Mouse (Mus musculus) ovary, postnatal 10 days (tissue): Measurements from ENCODE around the gene Uvrag.

Source experiments
- DNase-seq: peaks from one replicate; pipeline ENCODE4 v3.0.0; 2022; ENCODE audit warnings: low spot score

The Uvrag gene

DNA sequence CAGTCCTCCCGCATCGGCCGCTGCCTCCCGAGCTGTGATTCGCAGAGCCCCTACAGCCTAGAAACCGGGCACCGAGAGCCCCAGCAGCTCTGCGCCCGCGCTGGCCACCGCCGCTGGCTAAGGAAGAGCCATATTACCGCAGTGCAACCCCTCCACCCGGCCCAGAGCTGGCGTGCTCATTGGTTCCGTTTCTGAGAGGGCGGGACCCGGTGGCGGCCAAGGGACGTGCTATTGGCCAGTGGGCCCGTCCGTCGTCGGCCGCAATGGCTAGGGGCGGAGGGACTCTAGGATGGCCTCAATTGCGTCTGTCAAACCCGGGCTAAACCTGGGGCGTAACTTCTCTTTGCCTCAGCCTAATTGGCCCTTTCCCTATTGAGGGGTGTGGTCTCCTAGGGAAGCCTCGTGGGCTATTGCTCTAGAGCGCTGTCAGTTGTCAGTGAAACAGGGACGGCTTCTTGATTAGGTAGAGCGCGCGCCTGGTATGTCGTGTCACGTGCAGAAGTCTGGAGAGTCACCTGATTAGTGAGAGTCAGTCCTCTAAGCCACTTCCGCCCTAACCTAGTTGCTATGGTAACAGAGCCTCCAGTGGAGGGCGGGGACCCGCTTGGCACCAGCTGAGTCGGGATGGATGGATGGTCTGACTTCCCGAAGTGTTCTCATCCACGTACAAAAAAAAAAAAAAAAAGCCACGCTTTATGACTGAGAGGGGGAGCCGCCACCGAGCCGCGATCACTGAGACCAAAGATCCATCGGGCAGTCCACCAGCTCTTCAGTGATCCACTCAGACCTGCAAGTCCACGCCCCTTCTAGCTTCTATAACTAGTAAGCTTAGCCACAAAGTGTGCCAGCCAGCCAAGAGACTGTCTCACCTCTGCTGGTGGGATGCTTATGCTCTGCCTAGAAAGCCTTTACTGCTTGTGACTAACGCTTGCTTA is at the start of gene Uvrag:
Gene Uvrag, minus strand, starts transcription at position 158 of the 935 bp plus-strand sequence.
- peak; percentile 98 for DNase-seq

DNA sequence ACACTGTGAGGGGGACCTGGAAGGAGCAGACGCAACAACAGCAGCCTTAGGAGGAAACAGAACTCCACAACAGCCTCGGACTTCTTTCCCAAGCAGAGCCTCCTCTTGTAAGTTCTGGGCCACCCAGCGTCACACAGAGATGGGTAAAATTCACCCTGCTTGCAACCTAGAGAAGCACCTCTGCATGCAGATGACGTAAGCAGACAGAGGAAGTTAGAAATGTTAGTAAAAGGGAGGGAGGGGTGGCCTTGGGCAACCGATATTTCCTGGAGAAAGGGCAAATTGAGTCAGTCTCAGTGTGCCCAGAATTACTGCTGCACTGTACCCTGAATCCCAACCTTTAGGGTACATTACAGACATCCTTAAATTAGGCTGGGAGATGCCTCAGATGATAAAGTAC is 48.9 kb upstream of the Uvrag start:
- DNase-seq, result no peak

DNA sequence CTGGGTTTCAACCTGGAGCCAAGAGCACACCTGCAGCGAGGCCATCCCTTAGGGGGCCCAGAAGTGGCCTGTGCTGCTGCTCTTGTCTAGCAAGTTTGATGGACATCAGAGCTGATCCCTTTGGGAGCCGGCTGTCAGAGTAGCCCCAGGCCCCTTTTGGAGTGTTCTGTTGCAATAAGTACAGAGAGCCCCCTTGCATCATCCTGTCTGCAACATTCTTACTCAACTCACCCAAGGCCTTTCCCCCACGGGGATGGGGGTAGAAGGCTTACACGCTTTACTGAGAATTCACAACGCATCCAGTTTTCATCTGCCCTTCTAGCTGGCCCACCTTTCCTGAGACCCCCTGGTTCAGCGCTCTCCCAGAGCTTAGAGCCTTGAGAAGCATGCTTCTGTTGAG is 47.7 kb upstream of the Uvrag start:
- DNase-seq, result no peak

DNA sequence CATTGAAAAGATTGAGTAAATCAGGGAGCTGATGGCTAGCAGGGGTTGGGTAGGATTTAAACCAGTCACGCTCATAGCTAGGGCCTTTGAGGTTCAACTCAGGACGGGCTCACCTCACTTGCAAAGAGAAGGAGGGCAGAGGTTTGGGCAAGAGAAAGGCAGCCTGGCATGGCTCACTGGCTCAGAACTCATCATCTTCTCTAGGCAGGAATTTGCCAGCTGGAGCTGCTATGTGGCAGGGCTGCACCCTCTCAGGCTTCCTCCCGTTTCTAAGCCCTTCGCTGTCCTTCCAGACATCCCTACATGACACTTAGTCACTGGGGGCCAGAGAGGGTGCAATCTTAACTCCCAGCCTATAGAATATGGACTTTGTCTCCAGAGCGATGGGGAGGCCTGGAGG is 46.5 kb upstream of the Uvrag start:
- no peak for DNase-seq

DNA sequence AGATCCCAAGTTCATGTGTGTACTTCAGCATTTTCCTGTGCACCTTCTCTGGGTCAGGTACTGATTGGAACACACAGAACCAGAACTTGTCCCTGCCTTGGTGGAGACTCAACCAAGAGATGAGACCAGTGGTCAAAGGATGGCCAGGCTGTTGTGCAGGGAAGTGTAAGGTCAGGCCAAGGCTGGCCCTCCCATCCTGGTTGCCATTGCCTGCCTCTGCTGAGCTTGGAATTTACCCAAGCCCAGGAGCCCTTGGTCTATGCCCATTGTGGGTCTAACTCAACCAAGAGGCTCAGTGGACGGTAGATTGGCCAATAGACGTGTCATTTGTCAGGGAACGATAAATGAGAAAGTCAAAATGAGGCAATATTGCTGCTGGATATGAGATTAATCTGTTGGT is 44.5 kb upstream of the Uvrag start:
- DNase-seq, result no peak

DNA sequence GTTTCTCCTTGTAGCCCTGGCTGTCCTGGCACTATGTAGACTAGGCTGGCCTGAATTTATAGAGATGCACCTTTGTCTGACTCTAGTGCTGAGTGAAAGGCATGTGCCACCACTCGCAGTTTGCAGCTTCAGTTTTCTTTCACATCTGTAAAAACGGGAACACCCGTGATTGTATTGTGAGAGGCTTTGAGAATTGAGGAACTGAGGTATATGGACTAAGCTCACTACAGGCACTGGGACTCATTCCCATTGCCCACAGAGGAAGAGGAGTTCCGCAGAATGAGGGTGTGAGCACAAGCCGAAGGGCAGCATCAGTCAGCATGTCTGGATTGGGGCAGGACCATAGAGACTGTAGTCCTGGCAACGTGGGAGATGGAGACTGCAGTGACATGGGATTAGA is 42.8 kb upstream of the Uvrag start:
- no peak for DNase-seq

DNA sequence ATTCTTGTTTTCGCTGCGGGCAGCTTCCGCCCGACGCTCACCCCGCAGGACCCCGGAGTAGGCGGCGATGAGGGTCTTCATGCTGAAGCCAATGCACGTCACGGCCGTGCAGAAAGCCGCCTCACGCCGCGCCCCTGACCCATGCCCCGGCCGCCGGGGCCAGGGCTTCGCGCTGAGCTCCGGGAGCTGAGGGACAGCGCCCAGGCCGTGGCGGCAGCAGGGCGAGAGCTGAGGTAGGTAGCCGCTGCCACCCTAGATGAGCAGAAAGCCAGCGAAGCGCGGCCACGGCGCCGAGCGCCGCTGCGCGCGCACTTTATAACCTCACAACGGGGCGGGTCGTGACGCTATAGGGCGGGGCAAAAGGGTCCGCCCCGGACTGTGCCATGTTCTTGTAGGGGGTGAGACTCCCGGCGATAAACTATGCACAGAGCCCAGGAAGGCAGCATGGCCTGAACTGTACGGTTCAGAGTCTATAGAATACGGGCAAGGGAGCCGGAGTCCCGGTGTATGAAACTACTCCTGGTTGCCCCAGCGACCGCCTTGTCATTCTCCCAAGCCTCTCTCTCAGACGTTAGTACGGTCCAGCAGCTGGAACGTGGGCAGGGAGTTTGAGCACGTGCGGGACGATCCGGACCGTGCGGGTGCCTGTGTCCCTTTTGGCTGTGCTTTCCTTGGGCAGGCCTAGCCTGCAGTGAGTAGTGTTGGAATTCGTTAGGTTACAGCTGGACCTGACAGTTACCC is 41.7 kb upstream of the Uvrag start, which contains the start of gene Dgat2:
Gene Dgat2, minus strand, starts transcription at position 288 of the 741 bp plus-strand sequence.
- peak; percentile 96 for DNase-seq

DNA sequence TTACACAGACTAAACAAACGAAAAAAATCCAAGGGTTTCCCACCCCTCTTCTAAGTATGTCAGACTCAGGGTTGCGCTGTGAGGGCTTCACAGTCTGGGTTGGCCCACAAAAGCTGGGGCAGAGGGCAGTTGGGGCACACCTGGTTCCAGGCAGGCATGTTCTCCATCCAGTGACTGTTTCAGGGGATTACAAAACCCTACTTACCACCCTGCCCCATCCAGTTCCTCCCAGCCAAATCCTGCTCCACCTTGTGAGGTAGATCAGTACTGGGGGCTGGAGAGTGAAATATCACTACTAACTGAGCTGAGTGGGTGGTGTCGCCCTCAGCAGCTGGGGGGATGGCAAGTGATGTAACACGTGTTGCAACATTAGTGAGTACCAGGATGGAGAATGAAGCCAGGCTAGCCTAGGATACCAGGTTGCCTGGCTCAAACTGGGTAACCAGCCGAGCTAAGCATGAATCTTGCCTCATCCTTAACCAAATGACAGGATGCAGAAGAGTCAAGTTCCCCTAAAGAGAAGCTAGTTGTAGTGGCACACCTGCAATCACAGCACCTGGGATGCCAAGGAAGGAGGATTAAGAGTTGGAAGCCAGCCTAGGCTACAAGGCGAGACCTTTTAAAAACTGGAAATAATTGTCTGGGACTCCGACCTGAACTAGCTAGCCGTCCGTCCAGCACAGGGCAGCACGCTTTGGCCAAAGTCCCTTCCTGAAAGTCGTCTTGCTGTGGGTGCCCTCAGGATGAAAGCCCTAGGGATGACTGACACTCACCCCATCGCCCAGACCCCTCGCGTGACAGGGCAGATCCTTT is 40.9 kb upstream of the Uvrag start:
- no peak for DNase-seq

DNA sequence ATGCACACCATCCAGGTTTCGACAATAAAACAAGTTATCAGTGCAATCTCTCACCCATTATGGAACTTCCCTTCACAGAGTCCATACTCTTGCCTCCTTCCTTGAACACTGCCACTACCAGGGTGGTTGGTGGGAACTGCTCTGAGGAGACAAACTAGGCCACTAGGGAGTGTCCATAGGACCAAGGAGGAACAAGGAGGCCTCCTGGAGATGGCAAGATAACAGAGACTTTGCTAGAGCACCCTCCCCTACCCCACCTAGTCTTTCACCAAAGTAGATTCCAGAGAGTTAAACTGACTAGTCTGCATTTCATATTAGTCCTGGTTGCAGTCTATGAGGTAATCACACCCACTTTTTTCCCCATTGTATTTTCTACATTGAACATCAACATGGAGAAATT is 39.2 kb upstream of the Uvrag start:
- no peak for DNase-seq

DNA sequence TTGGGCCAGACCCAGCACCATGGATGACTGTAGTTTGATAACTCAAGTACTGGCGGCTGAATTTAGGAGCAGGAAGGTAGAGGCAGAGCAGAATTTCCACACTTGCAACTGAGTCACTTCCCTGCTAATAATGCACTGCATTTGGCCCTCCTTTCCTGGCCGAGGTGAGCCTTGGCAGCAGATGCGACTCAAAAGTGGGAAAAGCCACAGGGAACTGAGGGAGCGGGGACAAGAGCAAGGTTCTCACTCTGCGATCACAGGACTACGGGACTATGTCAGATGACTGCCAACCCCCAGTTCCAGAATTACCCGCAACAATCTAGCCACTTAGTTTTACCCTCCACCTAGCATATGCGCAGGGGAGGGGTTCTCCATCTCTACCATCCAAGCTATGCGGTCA is 38.3 kb upstream of the Uvrag start:
- DNase-seq, result no peak

DNA sequence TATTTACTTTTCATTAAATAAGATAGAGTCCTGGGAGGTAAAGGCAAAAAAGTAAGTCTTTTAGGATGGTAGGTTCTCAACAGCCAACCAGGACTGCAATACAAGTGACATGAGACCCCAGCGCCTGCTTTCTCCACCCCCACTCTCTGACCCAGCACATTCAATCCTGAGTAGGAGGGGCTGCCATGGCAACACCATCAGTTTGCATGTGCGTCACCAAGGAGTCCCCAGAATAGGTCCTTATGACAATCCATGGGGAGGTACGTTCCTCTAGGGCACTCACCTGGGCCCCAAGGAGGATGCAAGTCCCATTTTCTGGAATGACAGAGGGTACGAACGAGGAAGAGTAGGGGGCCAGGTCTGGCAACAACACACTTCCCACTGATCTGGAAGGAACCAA is 36.4 kb upstream of the Uvrag start:
- no peak for DNase-seq

DNA sequence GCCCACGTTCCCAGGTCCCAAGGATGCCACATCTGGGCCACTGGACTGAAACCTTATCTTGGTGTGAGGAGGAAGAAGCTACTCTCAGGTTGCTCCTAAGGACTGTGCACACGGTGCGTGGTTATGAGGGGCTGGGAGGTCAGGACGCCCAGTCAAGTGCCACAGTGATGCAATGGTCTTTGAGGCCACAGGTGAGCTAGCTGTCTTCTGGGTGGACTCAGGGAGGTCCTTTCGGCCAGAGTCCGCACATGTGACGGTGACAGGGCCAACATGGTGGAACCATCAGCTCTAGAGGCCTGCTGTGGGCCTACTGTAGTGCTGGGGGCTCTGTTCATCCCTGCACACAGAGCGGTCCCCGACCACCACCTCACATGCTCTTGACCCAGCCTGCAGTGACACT is 34.7 kb upstream of the Uvrag start:
- no peak for DNase-seq

DNA sequence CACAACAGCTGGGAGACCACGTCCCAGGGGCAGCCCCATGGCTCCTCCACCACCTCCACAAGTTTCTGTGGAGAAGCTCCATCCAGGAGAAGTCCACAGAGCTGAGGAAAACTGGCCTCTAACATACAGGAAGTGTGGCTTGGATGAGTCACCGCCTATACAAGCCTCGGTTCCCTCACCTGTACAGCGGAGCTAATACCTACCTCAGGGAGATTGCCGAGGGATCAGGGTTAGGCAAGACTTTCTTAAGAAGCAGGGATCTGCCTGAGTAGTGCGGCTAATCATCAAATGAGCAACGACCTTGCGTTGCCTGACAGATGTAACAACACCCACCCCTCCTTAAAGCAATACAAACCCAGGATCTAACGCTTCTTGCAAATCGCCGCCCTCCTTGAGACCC is 34.2 kb upstream of the Uvrag start:
- DNase-seq, result no peak

DNA sequence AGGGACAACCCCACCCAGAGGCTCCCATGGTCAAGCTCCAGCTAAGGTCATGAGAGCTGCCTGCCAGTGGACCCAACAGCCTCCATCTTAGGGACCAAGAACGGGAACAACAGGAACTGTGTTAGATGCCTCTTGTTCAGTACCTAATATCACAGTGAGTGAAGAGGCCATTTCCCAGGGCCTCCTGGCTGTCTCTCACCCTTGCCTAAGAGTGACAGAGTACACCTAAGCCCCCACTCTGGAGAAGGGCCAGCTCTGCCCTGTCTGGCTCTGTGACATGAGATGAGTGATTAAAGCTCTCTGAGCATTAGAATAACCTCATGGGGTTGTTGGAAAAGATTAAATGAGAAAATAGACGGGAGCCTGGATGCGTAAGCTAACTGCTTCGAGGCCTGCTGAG is 33.1 kb upstream of the Uvrag start:
- DNase-seq, result no peak

DNA sequence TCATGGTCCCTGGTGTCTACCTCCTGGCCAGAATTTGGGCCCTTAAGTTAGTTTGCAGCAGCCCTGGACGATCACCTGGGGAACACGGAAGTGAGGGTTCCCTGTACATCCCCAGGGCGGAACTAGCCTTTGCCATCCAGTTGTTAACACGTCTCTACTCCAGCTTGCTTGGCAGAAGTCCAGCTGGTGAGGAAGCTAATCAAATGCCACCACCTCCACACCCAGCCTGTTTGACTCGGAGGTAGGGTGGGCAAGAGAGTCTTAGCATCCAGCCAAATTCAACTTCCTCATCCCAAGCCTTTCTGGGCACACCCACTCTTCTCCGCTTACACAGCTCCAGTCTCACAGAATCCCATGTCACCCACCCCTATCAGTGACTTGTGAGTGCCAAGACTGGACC is 32.0 kb upstream of the Uvrag start:
- no peak for DNase-seq

DNA sequence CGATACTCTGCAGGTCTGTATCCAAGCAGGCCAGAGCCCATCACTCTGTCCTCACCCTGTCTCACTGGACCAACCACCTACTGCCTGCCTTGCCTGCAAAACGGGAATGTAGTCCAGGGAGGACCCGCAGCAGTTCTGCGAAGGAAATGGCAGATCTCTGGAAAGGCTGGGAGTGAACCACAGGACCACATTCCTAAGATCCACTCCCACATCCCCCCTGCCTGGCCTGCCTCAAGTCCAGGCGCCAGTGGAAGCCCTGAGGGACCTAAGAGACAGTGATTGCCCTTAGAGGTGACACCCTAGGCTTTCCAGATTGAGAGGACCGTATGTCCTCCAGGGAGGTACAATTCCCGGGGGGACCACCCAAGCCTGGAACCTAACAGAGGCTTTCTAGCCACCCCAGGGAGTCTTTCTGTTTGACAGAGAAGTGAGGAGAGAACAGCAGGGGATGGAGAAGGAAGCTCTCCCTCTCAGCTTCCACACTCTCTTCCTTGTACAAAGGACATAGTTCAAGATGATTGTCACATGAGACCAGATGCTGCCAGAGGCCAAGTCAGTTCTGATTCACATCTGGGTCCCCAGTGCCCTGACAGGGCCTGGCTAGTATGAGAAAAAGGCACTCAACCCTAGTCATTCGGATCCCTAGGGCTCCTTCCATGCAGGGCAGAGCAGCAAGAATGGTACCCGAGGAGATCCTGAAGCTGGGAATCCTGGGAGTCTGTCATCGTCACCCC is 31.0 kb upstream of the Uvrag start:
- no peak for DNase-seq

DNA sequence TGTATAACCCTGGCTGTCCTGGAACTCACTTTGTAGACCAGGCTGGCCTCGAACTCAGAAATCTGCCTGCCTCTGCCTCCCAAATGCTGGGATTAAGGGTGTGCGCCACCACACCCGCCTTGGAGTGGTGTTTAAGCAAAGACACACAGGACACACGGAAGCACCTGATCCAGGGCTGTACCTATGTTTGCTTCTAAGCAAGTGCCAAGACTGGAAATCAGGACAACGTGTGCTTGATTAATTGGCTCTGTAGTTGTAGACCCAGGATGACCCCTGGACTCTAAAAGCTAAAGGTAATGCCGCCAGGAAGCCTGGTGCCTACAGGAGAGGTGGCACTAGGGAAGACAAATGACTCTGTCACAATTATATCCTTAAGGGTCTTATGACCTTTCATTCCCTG is 29.6 kb upstream of the Uvrag start:
- DNase-seq, result no peak

DNA sequence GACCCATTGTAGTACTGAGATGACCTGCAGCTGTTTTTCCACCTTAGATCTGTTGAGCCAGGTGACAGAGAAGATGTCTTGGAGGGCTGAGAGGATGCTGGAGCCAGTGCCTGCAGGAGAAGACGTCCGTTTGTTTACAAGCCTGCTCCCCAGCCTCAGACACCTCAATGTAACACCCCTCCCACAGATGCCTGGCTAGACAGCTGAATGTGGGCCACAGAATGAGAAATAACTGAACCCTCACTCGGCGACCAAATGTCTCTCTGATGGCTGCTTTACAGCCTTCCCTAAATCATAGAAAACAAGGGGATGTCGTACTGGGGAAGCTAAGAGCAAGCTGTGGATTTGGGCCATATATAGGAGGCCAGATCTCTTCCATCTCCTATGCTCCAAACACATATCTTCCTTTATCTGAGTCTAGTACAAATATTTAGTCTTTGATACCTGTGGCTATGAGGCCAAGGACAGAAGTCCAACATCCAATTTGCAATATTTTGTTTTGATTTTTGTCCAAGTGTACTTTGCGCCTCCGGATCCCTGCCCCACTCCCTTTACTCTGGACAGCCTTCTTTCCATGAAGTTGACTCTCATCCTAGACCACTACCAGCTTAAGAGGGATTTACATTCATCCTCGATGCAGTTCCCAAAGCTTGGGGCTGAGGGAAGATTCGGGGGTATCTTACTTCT is 28.9 kb upstream of the Uvrag start:
- no peak for DNase-seq

DNA sequence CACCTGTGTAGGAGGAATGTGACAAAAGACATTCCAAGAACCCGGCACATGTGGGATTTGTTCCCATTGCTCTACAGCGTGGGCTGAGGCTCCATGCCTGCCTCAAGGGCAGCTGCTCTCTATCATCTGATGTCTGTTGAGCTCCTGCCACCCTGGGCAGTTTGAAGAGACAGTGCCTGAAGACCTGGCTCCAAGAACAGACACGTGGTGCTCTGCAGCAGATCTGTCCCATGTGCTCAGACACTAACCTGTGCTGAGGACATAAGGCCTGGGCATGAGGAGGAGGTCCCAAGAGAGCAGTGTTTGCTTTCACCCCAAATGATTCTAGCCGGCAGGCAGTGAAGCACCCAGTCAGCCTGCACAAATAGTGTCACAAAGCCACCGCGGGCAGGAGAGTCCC is 27.8 kb upstream of the Uvrag start:
- no peak for DNase-seq

DNA sequence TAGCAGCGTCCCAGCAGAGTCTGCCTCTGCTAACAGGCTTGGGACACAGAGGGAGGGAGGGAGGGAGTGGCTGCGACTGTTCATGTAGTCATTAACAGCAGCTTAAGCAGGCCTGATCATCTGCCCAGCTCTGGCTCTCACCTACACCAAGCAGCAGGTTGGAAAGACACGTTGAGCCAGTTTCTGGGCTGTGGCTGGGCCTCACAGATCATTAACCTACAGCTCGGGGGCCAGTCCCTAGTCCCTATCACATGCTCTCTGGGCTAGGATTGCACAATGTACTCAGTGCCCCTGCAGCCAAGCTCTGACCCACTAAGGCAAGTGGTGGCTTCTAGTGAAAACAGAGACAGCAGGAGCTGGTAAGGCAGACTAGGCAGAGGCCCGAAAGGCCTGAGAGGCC is 27.0 kb upstream of the Uvrag start:
- no peak for DNase-seq

DNA sequence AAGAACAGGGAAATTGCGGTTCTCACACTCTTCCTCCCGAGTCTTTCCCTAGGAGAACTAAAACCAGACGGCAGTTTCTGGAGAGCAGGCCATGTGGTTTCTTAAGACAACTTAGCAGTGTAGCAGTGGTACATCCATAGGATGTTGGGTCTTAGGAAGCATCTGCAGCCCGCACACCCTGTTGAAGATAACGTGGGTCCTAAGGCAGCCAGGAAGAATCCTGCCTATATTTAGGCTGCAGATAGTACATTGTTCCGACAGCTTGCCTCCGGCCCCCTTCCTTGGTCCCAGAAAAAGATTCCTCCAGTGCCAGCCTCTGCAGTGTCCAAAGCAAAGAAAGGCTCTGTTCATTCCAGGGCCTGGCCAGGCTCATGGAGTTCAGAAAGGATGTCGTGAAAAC is 25.2 kb upstream of the Uvrag start:
- DNase-seq, result no peak
